Mouse (Mus musculus) megakaryocyte, embryonic 14.5 days (primary cell): ENCODE results near the gene Ms4a10.

Source experiments
- FLI1 ChIP-seq: IDR thresholded peaks from 2 replicates; pipeline ENCODE4 v1.6.1; 2012; ENCODE audit warnings: low read length, inconsistent platforms, mixed read lengths
- GATA1 ChIP-seq: IDR thresholded peaks from 3 replicates; pipeline ENCODE4 v1.6.1; 2012; ENCODE audit warnings: mixed read lengths, low read length, inconsistent platforms, borderline replicate concordance

DNA sequence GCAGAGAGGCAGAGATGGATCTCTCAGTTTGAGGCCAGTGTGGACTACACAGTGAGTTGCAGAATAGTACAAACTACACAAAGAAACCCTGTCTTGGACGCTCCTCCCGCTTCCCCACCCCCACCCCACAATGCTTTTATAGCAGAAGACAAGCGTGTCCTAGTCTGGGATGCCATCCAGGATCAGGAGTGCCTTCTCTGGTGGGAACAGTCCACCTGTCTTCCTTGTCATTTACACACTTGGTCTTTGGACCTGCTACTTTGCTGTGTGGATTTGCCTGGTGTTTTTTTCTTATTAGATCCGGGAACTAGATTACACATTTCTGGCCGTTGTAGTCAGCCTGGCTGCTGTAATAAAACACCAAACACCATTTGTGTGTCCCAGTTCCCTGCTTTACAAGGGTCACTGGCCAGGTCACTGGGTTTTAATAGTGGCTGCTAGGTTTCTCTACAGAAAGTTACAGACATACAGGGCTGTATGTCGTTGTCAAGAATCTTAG is 48.3 kb downstream of the Ms4a10 start:
- TF ChIP-seq FLI1 (no peak), GATA1 (no peak)
